Comparison of ENCODE assay signal across 26 mouse cellular contexts in genomic region chr5:77188738-77189137, GRCm38 (mm10). TPM values are rescaled to one million over a fixed set of nuclear protein-coding genes. Genes with fewer than 3 reads are reported as not detected.
DNase-seq lines count a peak whose midpoint lies in the region; ATAC-seq and TF ChIP-seq lines count a peak whose summit lies in the region.
"Had no signal": no experiment of that assay in that cellular context is flagged by ENCODE, and none has a peak within 500 bp of the region (broad histone marks: within the 10 kb centered on the region; RNA-seq: fewer than 3 reads in every experiment).

No protein-coding gene starts in this region.

- no peak overlapping the region for H3K4me3 ChIP-seq in ES-Bruce4 (ENCODE audit: low read depth, low read length)
- H3K4me3 ChIP-seq: embryonic facial prominence, embryonic 13.5 days; embryonic facial prominence, embryonic 15.5 days; erythroblast, embryonic 14.5 days; forebrain, embryonic 10.5 days; forebrain, embryonic 12.5 days had no signal

- H3K4me1 ChIP-seq in ES-Bruce4 (ENCODE audit: control insufficient read depth, insufficient read depth, low read length) = peaks cover 5% of the 10 kb centered on the region
- H3K4me1 ChIP-seq: embryonic facial prominence, embryonic 13.5 days; embryonic facial prominence, embryonic 15.5 days; forebrain, embryonic 10.5 days; forebrain, embryonic 12.5 days had no signal

- DNase-seq in ES-CJ7 (ENCODE audit: low read depth, low spot score) (peak; percentile 80), R1 (ENCODE audit: low read depth, low spot score) (peak; percentile 95)
- DNase-seq in lung, postnatal 25 days (ENCODE audit: low spot score) = no peak
- no peak for DNase-seq in thymus, postnatal 14 days
- DNase-seq: adrenal gland, adult 8-10 months; adrenal gland, postnatal 14 days; adrenal gland, postnatal 36 days; cerebellum, adult 11-12 months; cerebellum, adult 8-10 months; cerebellum, adult 9-11 months; cerebellum, postnatal 14 days; cerebellum, postnatal 36 days; embryo, embryonic 11 days had no signal

- no peak overlapping the region for H3K9ac ChIP-seq in ES-Bruce4 (ENCODE audit: low read depth, poor library complexity, severe bottlenecking)
- H3K9ac ChIP-seq: embryonic facial prominence, embryonic 13.5 days; embryonic facial prominence, embryonic 15.5 days; forebrain, embryonic 12.5 days had no signal

- no peak for ATAC-seq in frontal cortex, adult (ENCODE audit: low TSS enrichment)
- ATAC-seq: activated CD4-positive, CD25-positive, alpha-beta regulatory T cell, adult 4 months; forebrain, embryonic 14.5 days; forebrain, embryonic 16.5 days; Patski had no signal

- H3K27ac ChIP-seq in ES-Bruce4 (ENCODE audit: insufficient read depth, low read length) = peak overlapping the region; percentile 25; the same call in 1 of the 2 replicates
- H3K27ac ChIP-seq: embryonic facial prominence, embryonic 13.5 days; embryonic facial prominence, embryonic 15.5 days; forebrain, embryonic 10.5 days; forebrain, embryonic 12.5 days had no signal

- no peak for TF ChIP-seq CTCF in ES-Bruce4 (IDR thresholded peaks at IDR 0.05; ENCODE audit: low read depth, low read length)

- no peaks in the 10 kb centered on the region for H3K36me3 ChIP-seq in ES-Bruce4 (ENCODE audit: control insufficient read depth, insufficient read depth, low read length, poor library complexity, severe bottlenecking)
- H3K36me3 ChIP-seq: embryonic facial prominence, embryonic 13.5 days; embryonic facial prominence, embryonic 15.5 days; forebrain, embryonic 10.5 days; forebrain, embryonic 12.5 days; G1E had no signal

- no peaks in the 10 kb centered on the region for H3K9me3 ChIP-seq in ES-Bruce4 (replicated peaks; ENCODE audit: control insufficient read depth, insufficient read depth, low read length, poor library complexity, severe bottlenecking)
- H3K9me3 ChIP-seq: G1E had no signal

- no peaks in the 10 kb centered on the region for H3K27me3 ChIP-seq in ES-Bruce4 (ENCODE audit: control insufficient read depth, insufficient read depth, low read length, poor library complexity, severe bottlenecking)
- H3K27me3 ChIP-seq: embryonic facial prominence, embryonic 13.5 days; embryonic facial prominence, embryonic 15.5 days; forebrain, embryonic 12.5 days had no signal

- TF ChIP-seq POLR2A in ES-Bruce4 (IDR thresholded peaks at IDR 0.05; ENCODE audit: insufficient read depth, low read length) = no peak

- peak; percentile 91 for TF ChIP-seq EP300 in ES-Bruce4 (IDR thresholded peaks at IDR 0.05; ENCODE audit: insufficient read depth, low read depth, low read length)

RNA-seq across cellular contexts. Expression of gene Spink2, which starts 22.5 kb away (rescaled TPM):
- not detected in 2 replicates for polyA plus RNA-seq in ES-Bruce4 (2011; ENCODE audit: insufficient read depth, insufficient read length, low read depth, missing spikeins)
- polyA plus RNA-seq: C2C12; erythroblast, embryonic 14.5 days; G1E; Patski had no signal

Comparison
In these comparisons a context has a peak if more than half of its experiments do, and no peak if none do; other contexts are left out.
1. DNase-seq: peak in ES-CJ7 (single experiment) and R1 (single experiment); none in lung, postnatal 25 days (single experiment) and thymus, postnatal 14 days (single experiment).